Mouse (Mus musculus) hindbrain, embryonic 12.5 days (tissue): ENCODE data around the gene Gpatch4. TPM values are rescaled to one million over a fixed set of nuclear protein-coding genes. Genes with fewer than 3 reads are reported as not detected.

ENCODE experiments used
- ATAC-seq: fragments of 200-750 bp; cut with Nextera tagmentation; 2 replicates; pipeline ENCODE4 v1.8.0; 2017; ENCODE audit warnings: moderate TSS enrichment; ENCODE audit not compliant: low FRiP score
- H3K27ac ChIP-seq: fragments of 300-500 bp; sonication (generic); 2 replicates; pipeline ENCODE4 v1.5.1; 2016; ENCODE audit warnings: mild to moderate bottlenecking
- H3K27me3 ChIP-seq: fragments of 300-500 bp; sonication (generic); 2 replicates; pipeline ENCODE4 v1.6.1; 2016; ENCODE audit warnings: mild to moderate bottlenecking
- H3K36me3 ChIP-seq: fragments of 300-500 bp; sonication (generic); 2 replicates; pipeline ENCODE4 v1.6.1; 2016; ENCODE audit warnings: mild to moderate bottlenecking
- H3K4me1 ChIP-seq: fragments of 300-500 bp; sonication (generic); 2 replicates; pipeline ENCODE4 v1.6.1; 2016
- H3K4me2 ChIP-seq: fragments of 300-500 bp; sonication (generic); replicated peaks from 2 replicates; pipeline ENCODE4 v1.6.1; 2016; ENCODE audit warnings: mild to moderate bottlenecking
- H3K4me3 ChIP-seq: fragments of 300-500 bp; sonication (generic); 2 replicates; pipeline ENCODE4 v1.5.1; 2016; ENCODE audit warnings: mild to moderate bottlenecking
- H3K9ac ChIP-seq: fragments of 300-500 bp; sonication (generic); 2 replicates; pipeline ENCODE4 v1.6.1; 2016; ENCODE audit warnings: mild to moderate bottlenecking, moderate library complexity
- H3K9me3 ChIP-seq: fragments of 300-500 bp; sonication (generic); replicated peaks from 2 replicates; pipeline ENCODE4 v1.6.1; 2016; ENCODE audit warnings: mild to moderate bottlenecking
- WGBS: fragments of 180-500 bp; shearing (Covaris S2); methylation state at CpG from one replicate; pipeline ENCODE4 v1.1.7; 2016; 5-methylcytosine and 5-hydroxymethylcytosine counted together
- polyA plus RNA-seq: library from polyadenylated mRNA; unstranded; fragments of >200 nt; fragmentation: Nextera tagmentation; extraction: Ambion mirVana; gene quantifications from 2 replicates; pipeline ENCODE4 v1.2.1, GENCODE M21; 2016

The Gpatch4 gene
- polyA plus RNA-seq, 1 experiment from 2014 or later: 28.0 TPM

- Histone ChIP-seq H3K9me3 (no peaks in the 10 kb centered on the region), H3K4me1 (peaks cover 13% of the 10 kb centered on the region), H3K9ac (no peak overlapping the region), H3K4me2 (peak overlapping the region; percentile 82), H3K27ac (no peak overlapping the region), H3K4me3 (peak overlapping the region; percentile 50), H3K27me3 (0 out of 2 replicates have a peak, but pooled peaks cover 3% of the 10 kb centered on the region), H3K36me3 (peaks cover 3% of the 10 kb centered on the region; the same call in 1 of the 2 replicates)
- WGBS: 16% methylated on average over 4 of the region's 4 CpGs
- no peak for ATAC-seq
These were observed 39.8 kb downstream of the Gpatch4 start for GRCm38 (mm10) chr3:88082663-88083062.

GRCm38 (mm10) chr3:88084001-88084400 lies 41.1 kb downstream of the Gpatch4 start:
- Histone ChIP-seq H3K4me3 (no peak overlapping the region), H3K4me2 (no peak overlapping the region), H3K9me3 (no peaks in the 10 kb centered on the region), H3K4me1 (peaks cover 13% of the 10 kb centered on the region), H3K27me3 (no peaks in the 10 kb centered on the region), H3K9ac (no peak overlapping the region), H3K36me3 (peaks cover 3% of the 10 kb centered on the region; the same call in 1 of the 2 replicates), H3K27ac (no peak overlapping the region)
- ATAC-seq: no peak
- WGBS: 92% methylated on average over 2 of the region's 2 CpGs

- Histone ChIP-seq H3K9ac (no peak overlapping the region), H3K36me3 (peaks cover 8% of the 10 kb centered on the region), H3K27me3 (no peaks in the 10 kb centered on the region), H3K27ac (no peak overlapping the region), H3K4me3 (no peak overlapping the region), H3K4me2 (no peak overlapping the region), H3K4me1 (peaks cover 13% of the 10 kb centered on the region), H3K9me3 (no peaks in the 10 kb centered on the region)
- ATAC-seq: no peak
- WGBS: 91% methylated on average over 3 of the region's 9 CpGs
These were observed 42.6 kb downstream of the Gpatch4 start for GRCm38 (mm10) chr3:88085459-88085858.

GRCm38 (mm10) chr3:88087688-88088087 lies 44.8 kb downstream of the Gpatch4 start:
- peaks cover 5% of the 10 kb centered on the region for H3K4me1 ChIP-seq
- no peaks in the 10 kb centered on the region for H3K9me3 ChIP-seq
- H3K4me2 ChIP-seq: no peak overlapping the region
- H3K27me3 ChIP-seq: no peaks in the 10 kb centered on the region
- WGBS: 87% methylated on average over 1 of the region's 1 CpGs
- no peak overlapping the region for H3K27ac ChIP-seq
- H3K36me3 ChIP-seq: peaks cover 30% of the 10 kb centered on the region
- no peak for ATAC-seq
- H3K9ac ChIP-seq: no peak overlapping the region
- no peak overlapping the region for H3K4me3 ChIP-seq

GRCm38 (mm10) chr3:88090106-88090505 lies 47.2 kb downstream of the Gpatch4 start:
- Histone ChIP-seq H3K4me1 (no peaks in the 10 kb centered on the region), H3K4me3 (no peak overlapping the region), H3K36me3 (peaks cover 32% of the 10 kb centered on the region), H3K9ac (peak overlapping the region; percentile 18; the same call in 1 of the 2 replicates), H3K9me3 (no peaks in the 10 kb centered on the region), H3K27ac (no peak overlapping the region), H3K27me3 (no peaks in the 10 kb centered on the region), H3K4me2 (no peak overlapping the region)
- WGBS: 97% methylated on average over 7 of the region's 7 CpGs
- ATAC-seq: no peak

- Histone ChIP-seq H3K4me2 (no peak overlapping the region), H3K27me3 (no peaks in the 10 kb centered on the region), H3K4me1 (no peaks in the 10 kb centered on the region), H3K9ac (peak overlapping the region; percentile 18; the same call in 1 of the 2 replicates), H3K27ac (no peak overlapping the region), H3K4me3 (no peak overlapping the region), H3K36me3 (peaks cover 32% of the 10 kb centered on the region), H3K9me3 (no peaks in the 10 kb centered on the region)
- ATAC-seq: no peak
- WGBS: 93% methylated on average over 6 of the region's 6 CpGs
These were observed 47.7 kb downstream of the Gpatch4 start for GRCm38 (mm10) chr3:88090616-88091015.

- ATAC-seq: no peak
- 84% methylated on average over 5 of the region's 5 CpGs for WGBS
- no peak overlapping the region for H3K9ac ChIP-seq
- no peaks in the 10 kb centered on the region for H3K4me1 ChIP-seq
- no peak overlapping the region for H3K4me3 ChIP-seq
- H3K27me3 ChIP-seq: no peaks in the 10 kb centered on the region
- no peak overlapping the region for H3K4me2 ChIP-seq
- H3K9me3 ChIP-seq: no peaks in the 10 kb centered on the region
- no peak overlapping the region; the same call in 1 of the 2 replicates for H3K27ac ChIP-seq
- H3K36me3 ChIP-seq: peaks cover 51% of the 10 kb centered on the region
These were observed 51.2 kb downstream of the Gpatch4 start for GRCm38 (mm10) chr3:88094126-88094525.

GRCm38 (mm10) chr3:88097666-88098065 lies 54.8 kb downstream of the Gpatch4 start:
- ATAC-seq: no peak
- Histone ChIP-seq H3K9ac (no peak overlapping the region), H3K9me3 (no peaks in the 10 kb centered on the region), H3K4me1 (no peaks in the 10 kb centered on the region), H3K4me3 (no peak overlapping the region), H3K27me3 (no peaks in the 10 kb centered on the region), H3K27ac (no peak overlapping the region), H3K36me3 (peaks cover 52% of the 10 kb centered on the region), H3K4me2 (no peak overlapping the region)
- 86% methylated on average over 6 of the region's 6 CpGs for WGBS

GRCm38 (mm10) chr3:88100251-88100650 lies 57.3 kb downstream of the Gpatch4 start:
- Histone ChIP-seq H3K27ac (no peak overlapping the region), H3K9ac (no peak overlapping the region), H3K27me3 (no peaks in the 10 kb centered on the region), H3K36me3 (peaks cover 68% of the 10 kb centered on the region), H3K4me2 (no peak overlapping the region), H3K4me1 (no peaks in the 10 kb centered on the region), H3K4me3 (no peak overlapping the region), H3K9me3 (no peaks in the 10 kb centered on the region)
- 80% methylated on average over 3 of the region's 3 CpGs for WGBS
- no peak for ATAC-seq

- Histone ChIP-seq H3K4me3 (no peak overlapping the region), H3K4me1 (no peaks in the 10 kb centered on the region), H3K27ac (no peak overlapping the region), H3K9ac (no peak overlapping the region), H3K36me3 (peaks cover 67% of the 10 kb centered on the region), H3K27me3 (no peaks in the 10 kb centered on the region), H3K4me2 (no peak overlapping the region), H3K9me3 (no peaks in the 10 kb centered on the region)
- no peak for ATAC-seq
- WGBS: 90% methylated on average over 7 of the region's 7 CpGs
These were observed 58.8 kb downstream of the Gpatch4 start for GRCm38 (mm10) chr3:88101736-88102135.

GRCm38 (mm10) chr3:88102196-88102595 lies 59.3 kb downstream of the Gpatch4 start:
- 90% methylated on average over 6 of the region's 6 CpGs for WGBS
- Histone ChIP-seq H3K36me3 (peaks cover 64% of the 10 kb centered on the region), H3K4me3 (no peak overlapping the region), H3K4me1 (no peaks in the 10 kb centered on the region), H3K9ac (no peak overlapping the region), H3K27me3 (no peaks in the 10 kb centered on the region), H3K4me2 (no peak overlapping the region), H3K9me3 (no peaks in the 10 kb centered on the region), H3K27ac (no peak overlapping the region)
- ATAC-seq: no peak

- peaks cover 66% of the 10 kb centered on the region for H3K36me3 ChIP-seq
- H3K27me3 ChIP-seq: no peaks in the 10 kb centered on the region
- ATAC-seq: no peak
- no peak overlapping the region for H3K9ac ChIP-seq
- no peaks in the 10 kb centered on the region for H3K4me1 ChIP-seq
- H3K4me3 ChIP-seq: no peak overlapping the region
- 83% methylated on average over 6 of the region's 6 CpGs for WGBS
- H3K4me2 ChIP-seq: no peak overlapping the region
- no peaks in the 10 kb centered on the region for H3K9me3 ChIP-seq
- H3K27ac ChIP-seq: no peak overlapping the region
These were observed 59.7 kb downstream of the Gpatch4 start for GRCm38 (mm10) chr3:88102611-88103010.
